Mouse (Mus musculus) embryo, embryonic 11.5 days (tissue): Measurements from ENCODE around the gene Psmc1.
A peak's percentile ranks its signal among the peaks of the same experiment; 100 is the strongest.

ENCODE experiments used
- DNase-seq: peaks from one replicate; pipeline ENCODE4 v3.0.0-alpha.2; 2012; ENCODE audit warnings: low read depth, low spot score

The Psmc1 gene

DNA sequence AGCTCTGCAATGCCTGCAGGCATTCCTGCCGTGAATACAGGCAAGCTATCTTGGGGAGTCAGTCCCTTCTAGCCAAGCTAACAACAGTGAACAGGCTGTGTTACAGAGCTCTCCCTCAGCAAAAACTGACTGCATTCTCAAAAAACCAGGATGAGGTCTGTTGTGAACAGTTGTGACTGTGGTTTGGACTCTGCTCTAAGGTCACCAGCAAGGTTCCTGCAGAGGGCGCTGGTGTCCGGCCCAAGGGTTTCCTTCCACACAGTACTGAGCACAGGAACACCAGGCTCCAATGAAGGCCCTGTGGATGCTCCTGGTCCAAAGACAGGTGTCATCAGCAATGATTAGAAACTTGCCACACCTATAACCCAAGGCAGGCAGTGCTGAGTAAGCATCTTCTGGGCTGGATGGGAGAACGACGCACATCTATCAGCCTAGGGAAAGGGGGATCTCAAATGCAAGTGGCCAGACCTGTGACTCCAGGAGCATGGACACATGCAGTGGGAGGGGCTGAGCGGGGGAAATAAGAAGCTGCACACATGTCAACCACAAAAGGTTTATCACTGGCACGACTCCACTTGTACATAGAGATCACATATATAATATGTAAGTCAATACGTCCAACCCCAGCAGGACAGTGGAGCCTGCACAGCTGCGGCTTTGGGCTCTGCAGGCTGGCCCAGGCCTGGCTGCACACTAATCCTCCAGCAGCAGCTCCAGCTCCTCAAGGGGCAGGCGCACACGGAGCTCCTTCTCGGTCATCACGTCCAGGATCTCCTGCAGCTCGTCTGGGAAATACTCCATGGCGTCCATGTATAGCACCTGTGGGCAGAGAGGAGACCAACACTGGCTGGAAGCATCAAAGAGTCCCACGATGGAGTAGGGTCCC is 15.2 kb downstream of the Psmc1 start:
- DNase-seq = no peak

DNA sequence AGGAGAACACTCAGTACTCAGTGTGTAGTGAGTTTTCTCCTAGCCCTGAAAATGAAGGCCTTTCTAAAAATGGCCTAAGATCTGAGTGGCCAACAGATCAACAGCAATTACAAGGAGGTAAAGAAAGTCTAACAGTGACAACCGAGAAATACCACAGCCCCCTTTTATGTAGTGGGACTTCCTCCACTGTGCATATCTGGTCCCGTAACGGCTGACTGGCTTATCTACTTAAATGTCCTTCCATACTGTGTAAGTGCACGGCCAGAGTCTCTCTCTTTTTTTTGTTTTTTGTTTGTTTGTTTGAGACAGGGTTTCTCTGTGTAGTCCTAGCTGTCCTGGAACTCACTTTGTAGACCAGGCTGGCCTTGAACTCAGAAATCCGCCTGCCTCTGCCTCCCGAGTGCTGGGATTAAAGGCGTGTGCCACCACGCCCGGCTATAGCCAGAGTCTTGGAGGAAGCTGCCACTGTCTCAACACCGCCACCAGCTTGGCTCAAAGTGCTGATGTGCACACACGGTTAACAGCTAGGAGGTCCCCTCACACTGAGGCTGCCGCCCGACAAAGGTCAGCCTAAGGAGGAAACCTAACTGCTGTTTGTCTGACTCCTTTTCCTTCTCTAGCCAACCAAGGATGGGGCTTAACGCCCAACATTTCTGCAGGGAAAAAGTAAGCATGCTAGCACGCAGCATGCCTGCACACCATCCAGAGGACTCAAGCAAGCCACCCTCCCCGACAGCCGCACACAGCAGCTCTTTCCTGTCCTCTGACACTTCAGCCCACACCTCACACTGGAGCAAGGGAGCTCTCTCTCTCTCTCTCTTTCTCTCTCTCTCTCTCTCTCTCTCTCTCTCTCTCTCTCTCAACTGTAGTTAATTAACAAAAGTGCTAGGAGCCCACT is 17.3 kb downstream of the Psmc1 start:
- no peak for DNase-seq

DNA sequence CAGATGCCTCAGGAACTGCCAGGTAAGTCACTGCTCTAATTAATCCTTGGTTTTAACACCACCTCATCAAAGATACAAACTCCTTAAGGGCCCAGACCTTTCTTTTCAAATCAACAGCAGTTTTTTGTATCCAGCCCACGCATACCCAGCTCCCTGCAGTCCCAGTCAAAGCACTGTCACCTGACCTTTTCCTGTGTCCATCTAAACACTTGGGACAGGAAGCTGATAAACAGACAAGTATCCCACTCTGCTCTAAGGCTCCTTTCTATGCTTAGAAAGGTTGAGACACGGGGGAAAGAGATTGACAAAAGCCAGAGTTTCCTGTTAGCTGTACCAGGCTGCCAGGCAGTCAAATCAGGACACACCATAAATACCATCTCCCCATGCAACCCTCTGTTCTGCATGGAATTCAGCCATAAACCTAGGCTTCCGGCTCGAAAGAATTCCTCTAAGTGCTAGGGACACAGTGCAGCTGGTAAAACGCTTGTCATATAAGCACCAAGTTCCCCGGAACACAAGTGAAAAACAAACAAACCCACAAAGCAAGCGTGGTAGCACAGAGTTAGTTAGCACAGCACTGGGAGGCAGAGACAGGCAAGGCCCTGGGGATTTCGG is 18.0 kb downstream of the Psmc1 start:
- no peak for DNase-seq

DNA sequence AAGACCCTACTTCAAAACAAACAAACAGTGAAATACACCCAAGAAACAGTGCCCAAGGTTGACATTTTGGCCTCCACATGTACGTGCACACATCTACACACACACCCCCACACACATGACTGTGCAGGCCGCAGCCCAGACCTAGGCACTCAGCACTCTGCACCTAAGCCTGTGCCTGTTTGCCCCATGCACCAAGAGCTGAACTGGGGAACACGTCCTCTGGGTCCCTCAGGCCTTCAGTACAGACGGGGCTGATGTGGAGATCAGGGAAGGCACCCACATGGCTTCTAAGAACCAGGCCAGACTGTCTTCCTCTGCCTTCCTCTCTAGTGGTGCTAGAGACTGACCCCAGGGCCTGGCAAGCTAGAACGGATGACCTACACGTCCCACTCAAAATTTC is 18.6 kb downstream of the Psmc1 start:
- DNase-seq = no peak

DNA sequence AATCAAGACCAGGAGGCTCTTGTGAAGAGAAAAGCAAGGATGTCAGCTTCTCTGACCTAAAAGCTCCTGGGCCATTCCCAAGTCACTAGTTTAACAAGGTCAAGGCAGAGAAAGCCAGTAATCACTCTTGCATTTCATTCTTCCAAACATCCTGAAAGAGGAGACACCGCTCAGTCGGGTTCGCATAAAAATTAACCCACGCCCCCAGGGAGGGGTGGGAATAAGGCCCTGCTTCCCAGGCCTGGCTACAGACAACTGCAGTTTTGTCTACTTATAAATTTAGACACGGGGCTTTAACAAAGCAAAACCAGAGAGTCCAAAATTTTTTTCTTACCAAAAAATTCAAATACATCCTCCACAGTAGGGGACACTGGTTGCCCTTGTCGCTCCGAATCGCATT is 19.0 kb downstream of the Psmc1 start:
- no peak for DNase-seq

DNA sequence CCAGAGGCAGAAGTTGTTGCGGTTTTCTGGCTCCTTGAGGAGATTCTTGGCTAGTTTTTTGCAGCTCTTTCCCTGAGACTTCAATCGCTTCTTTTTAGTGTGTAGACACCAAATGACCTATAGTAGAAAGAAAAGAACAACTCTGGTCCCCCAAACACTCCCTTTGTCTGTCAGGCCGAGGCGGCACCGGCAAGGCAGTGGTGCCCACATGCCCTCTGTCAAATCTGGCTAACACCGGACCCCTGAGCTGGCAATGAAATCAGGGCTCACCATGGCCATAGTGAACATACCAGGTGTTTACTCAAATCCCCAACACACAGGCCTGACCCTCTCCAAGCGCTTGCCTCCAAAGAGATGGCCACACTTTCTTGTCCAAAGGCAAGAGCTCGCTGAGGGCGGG is 21.2 kb downstream of the Psmc1 start:
- DNase-seq = no peak

DNA sequence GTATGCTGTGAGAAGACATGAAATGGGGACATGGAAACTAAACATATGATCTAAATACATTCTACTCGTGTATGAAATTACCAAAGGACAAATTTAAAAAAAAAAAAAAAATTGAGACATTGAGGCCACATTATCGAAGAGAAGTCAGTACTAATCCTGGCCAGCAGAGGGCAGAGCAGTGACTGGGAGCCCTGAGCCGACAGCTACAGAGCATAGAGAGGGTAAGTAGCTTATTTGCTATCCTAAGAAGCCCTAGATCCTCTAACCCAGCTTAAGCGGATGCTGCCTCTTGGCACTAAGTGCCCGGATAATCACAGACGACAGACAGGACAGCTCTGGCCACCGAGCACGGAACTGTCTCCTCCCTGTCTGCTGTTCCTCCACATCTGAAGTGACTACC is 21.7 kb downstream of the Psmc1 start:
- peak; percentile 48 for DNase-seq

DNA sequence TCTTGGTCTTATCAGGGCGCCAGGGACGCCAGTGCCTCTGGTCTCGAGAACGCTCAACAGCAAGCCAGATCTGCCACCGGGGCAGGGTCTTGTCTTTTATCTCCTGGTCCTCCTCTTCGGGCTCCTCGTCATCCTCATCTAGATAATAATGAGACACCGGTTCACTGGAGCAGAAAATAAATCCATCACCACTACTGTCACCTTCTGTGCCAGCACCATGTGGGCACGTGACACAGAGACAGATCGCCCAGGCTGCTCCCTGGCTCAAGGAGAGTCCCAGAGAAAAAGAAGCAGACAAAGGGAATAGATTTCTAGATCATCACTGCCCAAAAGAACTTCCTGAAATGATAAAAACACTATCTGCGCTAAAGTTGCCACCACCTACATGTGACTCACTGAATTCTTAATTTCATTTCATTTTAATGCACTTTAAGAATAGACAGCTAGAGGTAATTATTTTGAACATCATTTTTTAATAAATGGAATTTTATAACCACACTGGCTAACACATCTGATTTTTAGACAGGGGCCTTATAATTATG is 24.5 kb downstream of the Psmc1 start:
- no peak for DNase-seq

DNA sequence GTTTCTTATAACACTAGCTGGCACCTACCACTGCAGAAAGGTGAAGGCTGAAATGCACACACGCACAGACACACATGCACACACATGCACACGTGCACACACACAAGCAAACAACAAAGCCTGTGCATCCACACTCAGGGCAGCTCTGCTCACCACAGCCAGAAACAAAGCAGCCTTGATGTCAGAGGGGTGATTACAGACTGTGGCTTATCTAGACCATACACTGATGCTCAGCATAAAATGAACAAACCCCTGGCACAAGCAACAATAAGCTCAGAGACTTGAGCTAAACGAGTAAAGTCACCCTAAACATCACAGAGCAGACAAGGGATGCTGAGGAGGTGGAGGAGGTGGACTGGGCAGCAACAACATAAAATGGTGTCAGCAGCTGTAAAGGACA is 25.2 kb downstream of the Psmc1 start:
- DNase-seq = no peak

DNA sequence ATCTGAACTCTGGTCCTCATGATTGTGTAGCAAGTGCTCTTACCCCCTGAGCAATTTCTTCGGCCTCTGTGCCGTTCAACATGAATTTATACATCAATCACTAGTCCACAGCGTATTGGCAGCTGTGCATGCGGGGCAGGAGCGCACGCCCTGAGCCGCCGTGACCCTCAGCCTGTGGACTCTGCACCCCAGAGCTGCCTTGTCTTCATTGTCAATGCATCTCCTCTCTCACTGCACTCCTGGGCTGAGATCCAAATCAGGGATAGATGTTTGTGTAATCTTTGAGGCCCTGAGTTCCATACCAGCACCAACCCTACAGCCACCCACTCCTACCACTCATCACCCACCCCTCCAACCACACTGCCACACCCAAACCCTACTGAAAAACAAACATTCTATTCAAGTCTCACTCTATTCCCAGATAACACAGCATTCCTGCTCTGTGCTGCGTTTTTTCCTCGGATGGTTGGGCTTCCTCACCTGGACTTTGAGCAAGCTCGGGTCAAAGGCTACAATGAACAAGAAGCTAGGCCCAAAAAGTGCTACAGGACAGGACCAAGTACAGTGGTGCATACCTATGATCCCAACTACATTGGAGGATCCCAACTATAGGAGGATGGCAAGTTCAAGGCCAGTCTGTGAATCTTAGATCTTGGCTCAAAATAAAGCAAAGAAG is 33.0 kb downstream of the Psmc1 start:
- no peak for DNase-seq

DNA sequence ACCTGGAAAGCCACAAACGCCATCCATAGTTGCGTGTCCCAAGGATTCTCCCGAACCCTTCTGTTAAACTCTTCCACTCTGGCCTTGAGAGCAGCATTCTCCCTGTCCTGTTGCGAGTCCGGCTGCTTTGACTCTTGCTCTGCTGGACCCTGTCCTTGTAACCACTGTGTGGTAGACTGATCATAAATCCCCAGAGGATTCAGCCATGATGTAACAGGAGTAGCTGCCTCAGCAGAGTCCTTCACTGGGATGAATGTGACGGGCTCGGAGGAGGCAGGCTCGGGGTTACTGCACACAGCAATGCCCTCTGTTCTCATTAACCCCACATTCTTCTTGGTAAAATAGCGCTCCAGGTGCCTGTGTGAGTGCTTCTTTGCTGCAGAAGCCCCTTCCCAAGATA is 33.8 kb downstream of the Psmc1 start:
- DNase-seq = no peak

DNA sequence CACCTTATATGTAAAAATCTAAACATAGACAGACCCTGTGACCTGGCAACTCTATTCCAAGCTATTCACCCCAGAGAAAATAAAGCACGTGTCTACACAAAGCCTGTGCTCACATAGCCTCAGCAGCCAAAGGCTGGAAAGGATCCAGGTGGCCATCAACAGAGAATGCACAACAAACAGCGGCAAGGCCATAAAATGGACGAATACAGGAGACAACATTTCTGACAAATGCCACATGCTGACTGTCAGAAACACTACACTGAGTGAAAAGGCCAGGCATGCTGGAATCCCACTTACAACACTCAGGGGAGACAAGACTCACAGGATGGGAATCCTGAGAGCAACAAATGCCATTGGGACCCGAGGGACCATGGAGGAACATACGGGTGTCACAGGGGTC is 34.3 kb downstream of the Psmc1 start:
- no peak for DNase-seq

DNA sequence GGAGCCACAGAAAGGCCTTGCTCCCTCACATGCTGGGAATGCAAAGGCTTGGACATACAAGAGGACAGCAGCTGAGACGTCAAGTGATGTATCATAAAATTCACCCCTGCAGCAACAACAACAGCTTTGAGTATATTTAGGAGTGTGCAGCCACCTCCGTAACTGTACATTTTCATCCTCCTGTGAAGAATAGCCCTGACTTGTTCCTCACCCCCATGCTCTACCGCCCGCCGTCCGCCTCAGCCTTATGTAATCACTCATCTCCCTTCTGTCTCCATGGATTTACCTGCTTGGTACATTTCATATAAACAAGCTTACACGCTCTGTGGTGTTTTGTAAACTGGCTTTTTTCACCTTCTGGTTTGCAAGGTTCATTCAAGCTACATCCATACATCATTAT is 42.5 kb downstream of the Psmc1 start:
- no peak for DNase-seq

DNA sequence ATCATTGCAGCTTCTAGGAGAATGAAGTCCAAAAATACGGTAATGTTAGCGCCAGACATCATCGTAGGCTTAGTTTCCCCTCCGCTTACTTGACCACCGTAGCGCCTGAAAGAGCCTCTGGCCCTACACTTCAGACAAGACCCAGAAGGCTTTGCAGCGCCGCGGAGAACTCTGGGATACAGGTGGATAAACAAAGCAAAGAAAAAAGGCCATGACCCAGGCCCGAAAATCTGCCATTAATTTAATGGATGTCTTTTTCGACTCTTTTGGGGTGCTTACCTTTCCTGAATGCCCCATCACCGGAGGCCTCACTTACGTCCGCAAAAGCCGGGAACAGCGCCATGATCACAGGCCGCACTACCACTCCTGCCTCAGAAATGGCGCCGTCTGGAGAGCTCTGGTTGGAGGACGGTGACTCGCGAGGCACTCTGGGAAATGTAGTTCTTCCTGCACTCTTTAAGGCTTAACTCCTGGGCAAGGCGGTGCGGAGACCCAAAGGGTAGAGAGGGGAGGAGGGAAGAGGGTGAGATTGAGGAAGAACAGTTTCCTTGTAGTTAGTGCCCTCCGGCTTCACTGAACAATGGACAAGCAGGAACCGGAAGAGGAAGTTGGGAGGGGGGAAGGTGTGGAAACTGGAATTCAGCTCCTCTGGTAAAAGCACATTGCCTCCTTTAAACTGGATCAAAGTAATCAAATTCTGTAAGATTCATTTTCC is 49.5 kb downstream of the Psmc1 start, which contains the start of gene Nrde2:
Gene Nrde2 (minus strand): TSS at position 393 of the 715 bp plus-strand sequence.
- peak; percentile 81 for DNase-seq

DNA sequence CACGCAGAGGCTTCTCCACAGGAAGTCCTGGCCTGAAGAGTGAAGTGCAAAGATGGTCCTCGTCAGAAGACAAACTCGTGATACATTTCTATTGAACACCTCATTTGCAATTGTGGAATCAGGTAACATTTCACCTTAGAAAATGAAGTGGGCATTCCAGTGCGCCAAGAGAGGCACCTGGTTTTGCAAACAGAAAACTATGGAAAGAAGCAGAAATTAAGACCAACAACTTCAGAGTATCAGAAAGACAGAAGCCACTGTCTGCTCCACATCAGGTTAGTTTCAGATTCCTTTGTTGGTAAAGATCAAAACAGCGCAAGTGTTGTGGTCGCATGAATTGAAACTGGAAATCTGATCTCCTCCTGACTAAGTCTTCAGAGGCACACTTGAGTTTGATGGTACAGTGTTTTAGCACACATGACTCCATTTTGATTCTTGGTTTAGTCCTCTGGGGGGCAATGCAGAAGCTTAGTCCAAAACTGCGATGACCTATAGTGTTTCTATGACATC is 55.1 kb downstream of the Psmc1 start:
- DNase-seq = no peak

DNA sequence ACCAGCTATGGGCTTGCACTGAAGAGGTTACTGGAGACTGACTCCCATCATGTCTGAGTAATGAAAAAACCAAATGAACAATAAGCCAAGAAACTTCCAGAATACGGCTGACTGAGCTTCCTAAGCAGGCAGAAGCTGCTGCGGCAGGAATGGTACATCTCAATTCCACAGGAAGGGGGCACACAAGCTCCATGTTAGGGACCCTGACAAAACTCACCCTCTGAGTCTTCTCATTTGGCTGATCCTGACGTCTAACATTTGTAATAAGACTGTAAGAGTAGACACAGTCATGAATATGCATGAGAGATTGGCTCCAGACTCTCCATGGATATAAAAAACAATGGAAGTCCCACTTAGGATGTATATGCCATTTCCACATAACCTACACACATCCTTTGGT is 56.2 kb downstream of the Psmc1 start:
- DNase-seq = no peak

DNA sequence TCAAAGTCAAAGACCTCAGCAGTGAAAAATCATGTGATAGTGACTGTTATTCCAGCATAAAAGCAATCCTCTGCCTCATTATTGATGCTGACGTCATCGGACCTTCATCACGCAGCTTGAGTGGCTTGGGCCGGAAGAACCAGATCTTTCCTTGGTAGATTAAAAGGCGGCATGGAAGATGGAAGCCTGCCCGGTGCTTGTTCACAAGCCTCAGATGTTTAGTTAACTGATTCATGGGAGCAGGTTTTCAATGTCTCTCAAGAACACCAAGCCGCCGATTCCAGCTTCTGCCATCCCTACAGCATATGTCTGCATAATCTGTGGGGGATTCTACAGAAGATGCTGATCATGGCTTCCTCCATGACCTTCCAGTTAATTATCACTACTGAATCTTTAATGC is 57.0 kb downstream of the Psmc1 start:
- no peak for DNase-seq

DNA sequence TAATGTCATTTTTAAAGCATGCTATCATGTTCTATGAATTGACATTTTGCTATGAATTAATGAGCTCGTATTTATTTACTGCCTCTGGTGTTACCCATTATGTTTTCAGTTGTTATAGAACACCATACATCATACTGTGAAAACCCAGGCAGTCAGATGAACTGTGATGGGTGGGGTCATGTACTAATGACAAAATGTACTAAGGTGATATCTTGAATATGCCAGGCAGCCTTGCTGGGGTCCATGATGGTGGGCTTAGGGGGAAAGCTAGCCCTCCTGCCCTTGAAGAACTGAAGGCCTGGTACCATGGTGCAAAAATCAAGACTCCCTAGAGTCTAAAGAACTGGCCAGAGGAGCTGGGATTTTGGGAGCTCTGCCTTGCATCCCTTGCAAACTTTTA is 57.5 kb downstream of the Psmc1 start:
- DNase-seq = no peak

DNA sequence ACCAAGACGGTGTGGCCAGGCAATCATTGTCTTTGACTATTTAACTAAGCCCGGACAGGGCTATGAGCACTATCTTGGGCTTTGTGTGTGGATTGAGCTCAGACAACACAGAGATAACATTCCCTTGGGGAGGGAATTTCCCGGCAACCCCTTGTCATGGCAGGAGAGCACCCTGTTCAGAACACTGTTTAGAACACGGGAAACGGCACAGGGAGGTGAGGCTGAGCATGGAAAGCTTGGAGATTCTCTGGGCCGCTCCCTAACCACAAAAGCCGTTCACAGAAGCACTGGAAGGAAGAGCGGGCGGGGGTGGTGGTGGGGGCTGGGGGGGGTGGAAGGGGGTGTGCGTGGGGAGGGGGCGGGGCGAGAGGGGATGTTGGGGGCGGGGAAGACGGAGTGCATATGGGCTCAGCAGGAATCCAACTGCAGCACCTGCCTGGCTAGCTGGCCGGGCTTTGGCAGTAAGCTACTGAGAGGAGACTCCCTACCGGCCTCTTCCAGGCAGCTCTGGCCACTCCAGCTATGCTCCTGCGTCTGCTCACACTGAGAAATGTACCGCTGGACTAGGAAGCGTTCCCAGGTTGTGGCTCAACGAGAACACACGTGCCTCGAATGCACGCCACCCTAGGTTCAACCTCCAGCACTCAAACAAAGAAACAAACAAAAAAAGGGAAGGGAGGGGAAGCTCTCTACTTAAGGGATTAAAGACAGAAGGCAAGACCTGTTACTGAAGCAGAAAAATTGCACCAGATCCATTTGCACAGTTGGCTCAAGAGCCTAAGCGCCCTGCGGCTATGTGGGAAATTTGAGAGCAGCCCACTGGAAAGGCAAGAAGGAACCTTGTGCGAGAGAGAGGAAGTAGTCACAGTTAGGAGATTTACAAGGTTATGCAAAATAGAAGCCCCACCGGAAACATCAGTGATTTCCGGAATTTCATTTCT is 58.2 kb downstream of the Psmc1 start:
- DNase-seq = no peak
